Mouse (Mus musculus) lung, adult 2 months (tissue): ENCODE results near the gene Uvrag.

Experiments
- CTCF ChIP-seq: fragments of 200-500 bp; IDR thresholded peaks from 2 replicates; pipeline ENCODE4 v1.5.1; 2011; ENCODE audit warnings: mild to moderate bottlenecking, low read length, control low read depth; ENCODE audit not compliant: insufficient read depth
- POLR2A ChIP-seq: fragments of 200-500 bp; IDR thresholded peaks from 2 replicates; pipeline ENCODE4 v1.6.1; 2011; ENCODE audit warnings: low read depth, mild to moderate bottlenecking, control low read depth, low read length, borderline replicate concordance; ENCODE audit errors: extremely low read depth

DNA sequence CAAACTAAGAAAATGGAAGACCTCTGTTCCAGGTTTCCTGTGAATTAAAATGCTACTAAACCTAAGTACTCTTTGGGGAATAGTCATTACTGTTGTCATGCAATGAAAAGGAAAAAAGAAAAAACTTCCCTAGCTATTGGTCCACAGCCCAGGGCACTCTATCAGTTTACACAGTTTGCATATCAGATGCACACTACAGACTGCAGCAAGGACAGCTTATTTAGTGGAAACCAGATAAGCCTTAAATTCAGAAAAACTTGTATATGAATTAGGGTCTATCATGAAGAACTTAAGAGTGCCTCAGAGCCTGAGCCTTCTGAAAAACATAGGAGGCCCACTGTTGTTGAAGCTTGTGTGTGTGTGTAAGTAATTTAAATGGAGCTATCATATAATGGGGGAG, 142.2 kb downstream of the Uvrag start:
- no peak for TF ChIP-seq POLR2A
- TF ChIP-seq CTCF: no peak
